Mouse (Mus musculus): Measurements from ENCODE around the gene Lrrc37a. TPM values are rescaled to one million over a fixed set of nuclear protein-coding genes. Genes with fewer than 3 reads are reported as not detected.
"Not testable (repeated sequence)": the region's sequence is repeated elsewhere in the genome, so short reads cannot be mapped to it uniquely, and the experiment has no call there.

Gene Lrrc37a
- polyA plus RNA-seq, 2 experiments = not detected

DNA sequence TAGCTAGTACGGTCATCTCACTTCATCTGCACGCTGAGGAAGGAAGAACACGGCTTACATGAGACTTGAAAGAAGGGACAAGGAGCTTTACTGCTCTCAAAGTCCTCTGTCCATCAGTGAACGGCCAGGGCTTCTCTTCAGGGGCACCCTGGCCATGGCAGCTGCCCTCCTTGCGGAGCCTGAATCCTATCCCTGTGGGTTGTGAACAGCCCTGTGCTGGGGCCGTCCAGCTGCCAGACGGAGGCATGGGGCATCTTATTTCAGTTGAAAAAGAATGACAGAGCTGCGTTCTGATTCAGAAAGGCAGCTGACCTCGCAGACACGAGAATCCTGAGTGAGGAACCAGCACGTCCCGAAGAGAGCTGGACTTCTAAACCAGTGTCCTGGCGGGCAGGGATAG lies 95.5 kb downstream of the Lrrc37a start:
- no peaks in the 10 kb centered on the region for H3K9me3 ChIP-seq (ENCODE audit: control insufficient read depth, low read length)
- no peak overlapping the region for H3K9ac ChIP-seq (replicated peaks)
- no peaks in the 10 kb centered on the region; the same call in 1 of the 2 replicates for H3K36me3 ChIP-seq (replicated peaks; ENCODE audit: control insufficient read depth, insufficient read depth, low read depth)
- H3K27me3 ChIP-seq (ENCODE audit: control insufficient read depth, insufficient read depth, low read length) = no peaks in the 10 kb centered on the region
- no peak overlapping the region for H3K4me3 ChIP-seq (ENCODE audit: insufficient read depth in 1 of 2, low read depth in 2 of 2, low read length in 2 of 2)
- H3K4me2 ChIP-seq (ENCODE audit: low read depth) = no peak overlapping the region
- DNase-seq (ENCODE audit: low read depth in 3 of 3, low spot score in 3 of 3) (no peak), ATAC-seq (ENCODE audit: insufficient read depth) (no peak)
- TF ChIP-seq CTCF (IDR thresholded peaks at IDR 0.05; ENCODE audit: low read depth) (no peak), EP300 (IDR thresholded peaks at IDR 0.05; ENCODE audit: low read depth) (no peak)
- H3K4me1 ChIP-seq (replicated peaks; ENCODE audit: control insufficient read depth in 2 of 2, insufficient read depth in 2 of 2, low read length in 1 of 2) = peaks cover 6 to 12% of the 10 kb centered on the region in 2 experiments
- no peak overlapping the region for H3K27ac ChIP-seq
- WGBS (ENCODE audit: insufficient replicate concordance) = 83% methylated on average over 13 of the region's 13 CpGs

DNA sequence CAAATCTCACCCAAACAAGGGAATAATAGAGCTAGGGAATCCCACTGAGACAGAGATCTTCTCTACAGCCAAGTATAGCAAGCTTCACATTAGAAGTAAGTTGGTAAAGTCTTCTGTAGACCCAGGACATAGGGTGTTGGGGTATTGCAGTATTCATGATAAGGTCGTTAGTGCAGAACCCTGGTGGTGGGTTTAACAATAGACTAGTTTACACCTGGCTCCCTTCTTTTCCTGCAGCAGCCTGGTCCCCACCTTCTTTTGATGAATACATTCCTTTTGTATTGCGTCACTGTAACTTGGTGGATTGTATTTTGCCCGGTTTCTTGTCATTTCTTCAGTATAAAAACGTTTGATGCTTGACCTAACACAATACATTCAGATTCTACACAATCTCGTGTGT lies 97.3 kb downstream of the Lrrc37a start:
- not testable (repeated sequence) for H3K4me2 ChIP-seq (ENCODE audit: low read depth); DNase-seq (ENCODE audit: low read depth in 3 of 3, low spot score in 3 of 3); H3K36me3 ChIP-seq (replicated peaks; ENCODE audit: control insufficient read depth, insufficient read depth, low read depth); H3K27me3 ChIP-seq (ENCODE audit: control insufficient read depth, insufficient read depth, low read length); ATAC-seq (ENCODE audit: insufficient read depth); H3K4me3 ChIP-seq (ENCODE audit: insufficient read depth in 1 of 2, low read depth in 2 of 2, low read length in 2 of 2); H3K4me1 ChIP-seq (replicated peaks; ENCODE audit: control insufficient read depth in 2 of 2, insufficient read depth in 2 of 2, low read length in 1 of 2); H3K9ac ChIP-seq (replicated peaks); H3K27ac ChIP-seq; H3K9me3 ChIP-seq (ENCODE audit: control insufficient read depth, low read length)
- WGBS (ENCODE audit: insufficient replicate concordance) = 55% methylated on average over 5 of the region's 5 CpGs

DNA sequence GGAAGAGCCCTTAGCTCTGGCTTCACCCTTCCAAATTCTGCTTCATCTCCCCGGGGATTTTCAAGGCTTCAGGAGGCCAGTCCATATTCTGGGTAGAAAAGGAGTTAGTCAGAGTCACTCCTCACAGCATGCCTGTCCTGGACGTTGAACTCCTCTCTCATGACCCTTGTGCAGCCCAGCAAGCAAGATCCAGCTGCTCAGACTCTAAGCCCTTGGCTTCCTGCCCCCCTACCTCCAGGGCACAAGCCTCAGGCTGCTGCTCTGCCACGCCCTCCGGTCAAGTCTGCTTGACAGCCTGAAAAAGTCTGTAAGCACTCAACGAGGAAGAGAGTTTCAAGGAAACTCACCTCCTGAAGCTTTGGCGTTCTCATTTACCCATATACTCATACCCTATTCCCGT lies 97.8 kb downstream of the Lrrc37a start:
- Histone ChIP-seq H3K4me2 (ENCODE audit: low read depth) (no peak overlapping the region), H3K27me3 (ENCODE audit: control insufficient read depth, insufficient read depth, low read length) (no peaks in the 10 kb centered on the region), H3K9ac (replicated peaks) (no peak overlapping the region), H3K9me3 (ENCODE audit: control insufficient read depth, low read length) (no peaks in the 10 kb centered on the region), H3K4me3 (ENCODE audit: insufficient read depth in 1 of 2, low read depth in 2 of 2, low read length in 2 of 2) (no peak overlapping the region), H3K27ac (no peak overlapping the region), H3K4me1 (replicated peaks; ENCODE audit: control insufficient read depth in 2 of 2, insufficient read depth in 2 of 2, low read length in 1 of 2) (peaks cover 4 to 6% of the 10 kb centered on the region in 2 experiments; a peak in 3 of 4 replicates), H3K36me3 (replicated peaks; ENCODE audit: control insufficient read depth, insufficient read depth, low read depth) (no peaks in the 10 kb centered on the region; the same call in 1 of the 2 replicates)
- TF ChIP-seq CTCF (IDR thresholded peaks at IDR 0.05; ENCODE audit: low read depth) (no peak), EP300 (IDR thresholded peaks at IDR 0.05; ENCODE audit: low read depth) (no peak)
- ATAC-seq (ENCODE audit: insufficient read depth) (no peak), DNase-seq (ENCODE audit: low read depth in 3 of 3, low spot score in 3 of 3) (no peak)
- WGBS (ENCODE audit: insufficient replicate concordance) = 61% methylated on average over 7 of the region's 7 CpGs

DNA sequence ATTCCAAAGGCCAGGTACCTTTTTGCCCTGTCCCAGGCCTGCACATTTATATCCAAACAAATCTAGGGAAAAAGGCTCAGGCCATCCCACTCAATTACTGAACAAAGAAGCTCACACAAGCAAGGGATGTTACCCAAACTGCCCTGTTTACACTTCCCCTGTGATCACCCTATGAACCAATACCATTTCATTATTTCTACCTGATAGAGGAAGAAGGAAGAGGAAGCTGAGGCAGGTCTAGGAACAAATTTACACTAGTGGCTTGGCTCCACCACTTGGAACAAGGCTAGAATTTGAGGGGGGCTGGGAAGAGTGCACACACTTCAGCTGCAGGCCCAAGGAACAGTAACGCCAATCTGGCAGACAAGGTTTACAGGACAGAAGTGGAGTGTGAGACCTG lies 98.6 kb downstream of the Lrrc37a start:
- TF ChIP-seq CTCF (IDR thresholded peaks at IDR 0.05; ENCODE audit: low read depth) = no peak
- TF ChIP-seq EP300 (IDR thresholded peaks at IDR 0.05; ENCODE audit: low read depth) = no peak
- H3K4me3 ChIP-seq (ENCODE audit: insufficient read depth in 1 of 2, low read depth in 2 of 2, low read length in 2 of 2) = no peak overlapping the region
- H3K4me2 ChIP-seq (ENCODE audit: low read depth) = no peak overlapping the region
- H3K9ac ChIP-seq (replicated peaks) = no peak overlapping the region
- H3K27ac ChIP-seq = no peak overlapping the region
- WGBS (ENCODE audit: insufficient replicate concordance) = 74% methylated on average over 1 of the region's 1 CpGs
- no peaks in the 10 kb centered on the region; the same call in 1 of the 2 replicates for H3K36me3 ChIP-seq (replicated peaks; ENCODE audit: control insufficient read depth, insufficient read depth, low read depth)
- H3K9me3 ChIP-seq (ENCODE audit: control insufficient read depth, low read length) = no peaks in the 10 kb centered on the region
- DNase-seq (ENCODE audit: low read depth in 3 of 3, low spot score in 3 of 3) (no peak), ATAC-seq (ENCODE audit: insufficient read depth) (no peak)
- peaks cover 3% of the 10 kb centered on the region in 2 experiments; a peak in 3 of 4 replicates for H3K4me1 ChIP-seq (replicated peaks; ENCODE audit: control insufficient read depth in 2 of 2, insufficient read depth in 2 of 2, low read length in 1 of 2)
- H3K27me3 ChIP-seq (ENCODE audit: control insufficient read depth, insufficient read depth, low read length) = no peaks in the 10 kb centered on the region

DNA sequence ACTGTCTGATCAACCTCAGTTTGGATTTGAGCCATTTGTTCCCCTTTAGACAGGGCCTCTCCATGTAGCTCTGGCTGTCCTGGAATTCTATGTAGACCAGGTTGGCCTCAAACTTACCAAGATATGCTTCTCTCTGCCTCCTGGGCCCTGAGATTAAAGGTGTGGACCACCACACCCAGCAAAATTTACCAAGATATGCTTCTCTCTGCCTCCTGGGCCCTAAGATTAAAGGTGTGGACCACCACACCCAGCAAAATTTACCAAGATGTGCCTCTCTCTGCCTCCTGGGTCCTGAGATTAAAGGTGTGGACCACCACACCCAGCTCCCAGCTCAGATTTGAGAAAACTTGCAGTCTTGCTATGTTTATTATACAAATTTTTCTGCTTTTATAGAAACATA lies 99.8 kb downstream of the Lrrc37a start:
- peak; percentile 58 for TF ChIP-seq EP300 (IDR thresholded peaks at IDR 0.05; ENCODE audit: low read depth)
- no peak for TF ChIP-seq CTCF (IDR thresholded peaks at IDR 0.05; ENCODE audit: low read depth)
- peaks cover 3% of the 10 kb centered on the region in 2 experiments; a peak in 3 of 4 replicates for H3K4me1 ChIP-seq (replicated peaks; ENCODE audit: control insufficient read depth in 2 of 2, insufficient read depth in 2 of 2, low read length in 1 of 2)
- H3K4me3 ChIP-seq (ENCODE audit: insufficient read depth in 1 of 2, low read depth in 2 of 2, low read length in 2 of 2) = no peak overlapping the region
- H3K4me2 ChIP-seq (ENCODE audit: low read depth) = no peak overlapping the region
- ATAC-seq (ENCODE audit: insufficient read depth) (peak; percentile 51; the same call in 1 of the 2 replicates), DNase-seq (ENCODE audit: low read depth in 3 of 3, low spot score in 3 of 3) (peak in 1 of 3 experiments; percentile 7)
- no peaks in the 10 kb centered on the region for H3K27me3 ChIP-seq (ENCODE audit: control insufficient read depth, insufficient read depth, low read length)
- no peak overlapping the region for H3K9ac ChIP-seq (replicated peaks)
- H3K27ac ChIP-seq = no peak overlapping the region
- no peaks in the 10 kb centered on the region for H3K9me3 ChIP-seq (ENCODE audit: control insufficient read depth, low read length)
- no peaks in the 10 kb centered on the region; the same call in 1 of the 2 replicates for H3K36me3 ChIP-seq (replicated peaks; ENCODE audit: control insufficient read depth, insufficient read depth, low read depth)
